In the genomic region with DNA sequence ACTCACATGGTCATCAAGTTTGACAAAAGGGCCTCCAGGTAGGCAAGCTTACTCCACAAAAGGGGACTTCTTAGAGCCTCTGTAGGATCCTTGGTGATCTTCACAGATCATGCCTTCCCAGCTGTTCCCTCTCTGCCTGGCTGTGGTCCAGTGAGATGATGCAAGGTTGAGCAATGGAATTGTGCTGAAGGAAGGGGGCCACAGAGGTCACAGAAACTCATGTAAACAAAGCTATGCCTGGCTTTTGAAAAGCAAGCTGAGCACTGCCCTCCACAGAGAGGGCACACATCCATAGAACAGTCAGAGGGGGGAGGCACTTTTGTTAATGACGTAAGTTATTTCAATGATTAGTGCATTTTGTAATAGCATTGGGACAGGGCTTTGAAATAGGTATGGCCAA, we compare ENCODE assay signal across 9 mouse cellular contexts.
A peak's percentile ranks its signal among the peaks of the same experiment; 100 is the strongest.
DNase-seq lines count a peak whose midpoint lies in the region; ATAC-seq and TF ChIP-seq lines count a peak whose summit lies in the region.
"Had no signal": no experiment of that assay in that cellular context is flagged by ENCODE, and none has a peak within 500 bp of the region (broad histone marks: within the 10 kb centered on the region; RNA-seq: fewer than 3 reads in every experiment).

No protein-coding gene starts in this region.

- intact Hi-C loops in gastrocnemius, postnatal 36 days (cut with DNase I), result no loop called here

- H3K4me2 ChIP-seq in hindbrain, postnatal 0 days (ENCODE audit: low read depth, low read length), result no peak overlapping the region

- TF ChIP-seq CTCF in hindbrain, postnatal 0 days (IDR thresholded peaks at IDR 0.05; ENCODE audit: low read depth), result no peak

- no peak overlapping the region for H3K4me3 ChIP-seq in hindbrain, postnatal 0 days (ENCODE audit: low read length)

- no peaks in the 10 kb centered on the region for H3K27me3 ChIP-seq in hindbrain, postnatal 0 days (ENCODE audit: insufficient read depth, low read length)

- WGBS in hindbrain, postnatal 0 days, result 65% methylated on average over 1 of the region's 1 CpGs

- DNase-seq in retina, postnatal 1 day, result peak; percentile 9
- no peak for DNase-seq in retina, embryonic 14.5 days (ENCODE audit: low spot score)
- DNase-seq in gastrocnemius, postnatal 36 days, result peak; percentile 58 to 81
- peak; percentile 70 to 76 for DNase-seq in lung, adult 18-20 months
- DNase-seq in urinary bladder, postnatal 36 days (ENCODE audit: low spot score in 2 of 2), result peak; percentile 25 to 83
- DNase-seq in thymus, postnatal 0 days (ENCODE audit: low spot score), result no peak
- DNase-seq in cerebellum, postnatal 4 days (ENCODE audit: low spot score in 2 of 2), result no peak
- DNase-seq in hindbrain, postnatal 0 days (ENCODE audit: low spot score), result no peak
- DNase-seq: layer of hippocampus, postnatal 36 days had no signal

- no peaks in the 10 kb centered on the region for H3K36me3 ChIP-seq in hindbrain, postnatal 0 days (ENCODE audit: insufficient read depth, low read length)

- H3K27ac ChIP-seq in hindbrain, postnatal 0 days, result no peak overlapping the region

- no peaks in the 10 kb centered on the region for H3K9me3 ChIP-seq in hindbrain, postnatal 0 days (ENCODE audit: low read length)

- H3K4me1 ChIP-seq in hindbrain, postnatal 0 days (ENCODE audit: insufficient read depth, low read length), result no peaks in the 10 kb centered on the region

- H3K9ac ChIP-seq in hindbrain, postnatal 0 days (replicated peaks; ENCODE audit: low read length), result no peak overlapping the region

- no peak for ATAC-seq in hindbrain, postnatal 0 days

Comparison
In these comparisons a context has a peak if more than half of its experiments do, and no peak if none do; other contexts are left out.
1. DNase-seq: peak in retina, postnatal 1 day (single experiment), gastrocnemius, postnatal 36 days (2 of 2), lung, adult 18-20 months (2 of 2) and urinary bladder, postnatal 36 days (2 of 2); none in retina, embryonic 14.5 days (single experiment), thymus, postnatal 0 days (single experiment), cerebellum, postnatal 4 days (0 of 2) and hindbrain, postnatal 0 days (single experiment).